10 mouse cellular contexts compared by ENCODE assay signal in the genomic region with DNA sequence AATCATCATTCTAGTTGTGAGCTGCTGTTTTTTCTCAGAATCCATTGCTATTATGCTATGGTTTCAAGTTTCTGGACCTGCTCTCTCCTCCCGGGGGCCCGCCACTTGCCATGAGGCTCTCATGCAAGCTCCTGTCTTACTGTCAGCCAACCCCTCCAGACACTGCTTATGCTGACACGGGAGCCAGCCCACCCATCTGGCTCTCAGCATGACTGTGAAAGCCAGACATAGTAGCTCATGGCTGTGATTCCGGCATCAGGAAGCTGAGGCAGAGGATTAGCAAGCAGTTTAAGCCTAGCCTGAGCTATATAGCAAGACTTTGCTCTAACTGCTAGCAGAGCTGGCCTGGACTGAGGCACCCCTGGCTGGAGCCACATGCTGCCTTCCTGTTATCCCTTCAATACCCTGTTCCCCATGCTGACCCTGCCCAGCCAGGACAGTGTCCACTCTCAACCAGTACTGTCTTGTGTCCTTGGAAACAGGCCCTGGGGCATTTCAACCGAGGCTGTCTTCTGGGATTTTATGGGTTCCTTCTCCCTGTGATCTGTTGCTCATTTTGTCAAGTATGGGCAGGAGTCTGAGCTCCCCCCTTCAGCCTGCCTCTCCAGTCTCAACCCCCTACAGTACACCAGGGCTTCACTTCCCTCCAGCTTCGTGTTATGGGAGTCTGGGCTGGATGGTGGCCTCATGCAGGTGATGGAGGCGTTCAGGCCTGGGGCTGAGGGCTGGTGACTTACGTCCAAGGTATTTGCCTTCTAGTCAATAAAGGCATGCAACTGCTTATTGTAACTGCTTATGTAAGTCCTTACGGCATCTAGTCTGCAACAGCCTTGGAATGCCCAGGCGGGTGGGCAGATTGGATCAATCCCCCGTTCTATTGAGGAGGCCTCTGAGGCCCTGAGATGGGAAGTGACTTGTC. TPM values are rescaled to one million over a fixed set of nuclear protein-coding genes. Genes with fewer than 3 reads are reported as not detected.
DNase-seq lines count a peak whose midpoint lies in the region; ATAC-seq and TF ChIP-seq lines count a peak whose summit lies in the region.
"Had no signal": no experiment of that assay in that cellular context is flagged by ENCODE, and none has a peak within 500 bp of the region (broad histone marks: within the 10 kb centered on the region; RNA-seq: fewer than 3 reads in every experiment).

No protein-coding gene starts in this region.

- no peaks in the 10 kb centered on the region for H3K9me3 ChIP-seq in heart, embryonic 14.5 days (ENCODE audit: control insufficient read depth, low read length)
- no peaks in the 10 kb centered on the region for H3K9me3 ChIP-seq in stomach, embryonic 16.5 days (replicated peaks; ENCODE audit: control insufficient read depth, low read length)
- H3K9me3 ChIP-seq in stomach, postnatal 0 days (ENCODE audit: control insufficient read depth, low read length): no peaks in the 10 kb centered on the region
- H3K9me3 ChIP-seq in forebrain, embryonic 14.5 days (replicated peaks; ENCODE audit: control insufficient read depth, low read length): no peaks in the 10 kb centered on the region
- H3K9me3 ChIP-seq in kidney, embryonic 14.5 days (ENCODE audit: control insufficient read depth, low read length): no peaks in the 10 kb centered on the region
- H3K9me3 ChIP-seq: neural tube, embryonic 15.5 days had no signal

- intact Hi-C loops in heart, postnatal 36 days (cut with DNase I): loop anchor here (2.0 kb wide), 1 partner anchor 37 kb away; a partner anchor contains a TSS

- TF ChIP-seq EP300 in stomach, postnatal 0 days (optimal IDR thresholded peaks at IDR 0.05): no peak

- ATAC-seq in heart, embryonic 14.5 days (ENCODE audit: insufficient number of reproducible peaks, insufficient read depth, low FRiP score, low read depth): no peak
- ATAC-seq in stomach, embryonic 16.5 days (ENCODE audit: insufficient read depth, low FRiP score): no peak
- no peak for ATAC-seq in stomach, postnatal 0 days (ENCODE audit: low FRiP score, low TSS enrichment)
- no peak; the same call in 1 of the 2 replicates for ATAC-seq in forebrain, embryonic 14.5 days
- no peak for ATAC-seq in kidney, embryonic 14.5 days (ENCODE audit: low FRiP score, low TSS enrichment)

- no peak for TF ChIP-seq CTCF in stomach, postnatal 0 days (IDR thresholded peaks at IDR 0.05; ENCODE audit: low read depth)

- H3K27ac ChIP-seq in heart, embryonic 14.5 days (replicated peaks in 1 of 2; ENCODE audit: control insufficient read depth in 1 of 2, insufficient read depth in 1 of 2, low read depth in 2 of 2, low read length in 2 of 2): no peak overlapping the region
- no peak overlapping the region for H3K27ac ChIP-seq in stomach, embryonic 16.5 days (ENCODE audit: low read length)
- no peak overlapping the region for H3K27ac ChIP-seq in stomach, postnatal 0 days (replicated peaks)
- no peak overlapping the region for H3K27ac ChIP-seq in forebrain, embryonic 14.5 days (ENCODE audit: low read depth, low read length)
- no peak overlapping the region for H3K27ac ChIP-seq in kidney, embryonic 14.5 days (ENCODE audit: low read depth, low read length)
- H3K27ac ChIP-seq: macrophage; neural tube, embryonic 15.5 days had no signal

- no peak for DNase-seq in heart, postnatal 36 days
- no peak for DNase-seq in stomach, postnatal 0 days (ENCODE audit: low spot score)
- DNase-seq in forebrain, embryonic 14.5 days (ENCODE audit: low spot score): peak; percentile 56
- DNase-seq in yolk sac, embryonic 10.5 days (ENCODE audit: low spot score): peak; percentile 30
- DNase-seq in c-Kit-positive CD71-positive TER-119-positive erythroid progenitor cells, embryonic 14.5 days (ENCODE audit: low spot score): no peak

- WGBS in heart, embryonic 14.5 days: 62% methylated on average over 11 of the region's 11 CpGs
- WGBS in stomach, embryonic 16.5 days: 69% methylated on average over 11 of the region's 11 CpGs
- 62% methylated on average over 11 of the region's 11 CpGs for WGBS in stomach, postnatal 0 days
- WGBS in forebrain, embryonic 14.5 days: 59% methylated on average over 11 of the region's 11 CpGs
- WGBS in kidney, embryonic 14.5 days: 48% methylated on average over 11 of the region's 11 CpGs

- no peaks in the 10 kb centered on the region for H3K36me3 ChIP-seq in heart, embryonic 14.5 days (ENCODE audit: control insufficient read depth, insufficient read depth, low read length)
- H3K36me3 ChIP-seq in stomach, embryonic 16.5 days (ENCODE audit: control insufficient read depth, insufficient read depth, low read length): no peaks in the 10 kb centered on the region
- H3K36me3 ChIP-seq in stomach, postnatal 0 days (ENCODE audit: control insufficient read depth, insufficient read depth, low read length): no peaks in the 10 kb centered on the region
- H3K36me3 ChIP-seq in forebrain, embryonic 14.5 days (ENCODE audit: control insufficient read depth, insufficient read depth, low read length): no peaks in the 10 kb centered on the region
- no peaks in the 10 kb centered on the region for H3K36me3 ChIP-seq in kidney, embryonic 14.5 days (ENCODE audit: control insufficient read depth, insufficient read depth, low read length)
- H3K36me3 ChIP-seq: neural tube, embryonic 15.5 days had no signal

- no peaks in the 10 kb centered on the region for H3K27me3 ChIP-seq in heart, embryonic 14.5 days (ENCODE audit: control insufficient read depth, insufficient read depth, low read length)
- H3K27me3 ChIP-seq in stomach, embryonic 16.5 days (ENCODE audit: control insufficient read depth, insufficient read depth, low read length): no peaks in the 10 kb centered on the region
- H3K27me3 ChIP-seq in stomach, postnatal 0 days (ENCODE audit: control insufficient read depth, insufficient read depth, low read length): no peaks in the 10 kb centered on the region
- H3K27me3 ChIP-seq in forebrain, embryonic 14.5 days (replicated peaks; ENCODE audit: control insufficient read depth, insufficient read depth, low read length): no peaks in the 10 kb centered on the region
- H3K27me3 ChIP-seq in kidney, embryonic 14.5 days (ENCODE audit: control insufficient read depth, insufficient read depth, low read length): no peaks in the 10 kb centered on the region
- H3K27me3 ChIP-seq: neural tube, embryonic 15.5 days had no signal

- H3K4me3 ChIP-seq in heart, embryonic 14.5 days (ENCODE audit: control insufficient read depth in 1 of 2, insufficient read depth in 1 of 2, low read depth in 1 of 2, low read length in 2 of 2): no peak overlapping the region
- H3K4me3 ChIP-seq in stomach, embryonic 16.5 days (replicated peaks; ENCODE audit: low read length): no peak overlapping the region
- H3K4me3 ChIP-seq in stomach, postnatal 0 days (ENCODE audit: low read depth, low read length): no peak overlapping the region
- H3K4me3 ChIP-seq in forebrain, embryonic 14.5 days (ENCODE audit: low read depth, low read length): no peak overlapping the region
- H3K4me3 ChIP-seq in kidney, embryonic 14.5 days (ENCODE audit: low read length): no peak overlapping the region
- H3K4me3 ChIP-seq: neural tube, embryonic 15.5 days had no signal

- peak overlapping the region; percentile 2; the same call in 1 of the 2 replicates for H3K9ac ChIP-seq in heart, embryonic 14.5 days (ENCODE audit: low read length)
- H3K9ac ChIP-seq in stomach, embryonic 16.5 days (ENCODE audit: low read length): peak overlapping the region; percentile 43; the same call in 1 of the 2 replicates
- H3K9ac ChIP-seq in stomach, postnatal 0 days (ENCODE audit: low read length): no peak overlapping the region
- no peak overlapping the region for H3K9ac ChIP-seq in forebrain, embryonic 14.5 days (ENCODE audit: low read length)
- H3K9ac ChIP-seq in kidney, embryonic 14.5 days (ENCODE audit: low read depth, low read length): no peak overlapping the region
- H3K9ac ChIP-seq: neural tube, embryonic 15.5 days had no signal

- no peak overlapping the region for H3K4me2 ChIP-seq in heart, embryonic 14.5 days (ENCODE audit: low read length)
- H3K4me2 ChIP-seq in stomach, embryonic 16.5 days (ENCODE audit: low read depth, low read length): no peak overlapping the region
- H3K4me2 ChIP-seq in stomach, postnatal 0 days (replicated peaks; ENCODE audit: low read depth): no peak overlapping the region
- no peak overlapping the region for H3K4me2 ChIP-seq in forebrain, embryonic 14.5 days (ENCODE audit: low read length)
- H3K4me2 ChIP-seq in kidney, embryonic 14.5 days (replicated peaks; ENCODE audit: low read depth, low read length): no peak overlapping the region
- H3K4me2 ChIP-seq: neural tube, embryonic 15.5 days had no signal

- peaks cover 59 to 61% of the 10 kb centered on the region in 2 experiments for H3K4me1 ChIP-seq in heart, embryonic 14.5 days (ENCODE audit: control insufficient read depth in 2 of 2, insufficient read depth in 2 of 2, low read length in 2 of 2)
- peaks cover 13% of the 10 kb centered on the region for H3K4me1 ChIP-seq in stomach, embryonic 16.5 days (ENCODE audit: control insufficient read depth, insufficient read depth, low read length)
- H3K4me1 ChIP-seq in stomach, postnatal 0 days (replicated peaks; ENCODE audit: control insufficient read depth, insufficient read depth): 0 out of 2 replicates have a peak, but pooled peaks cover 5% of the 10 kb centered on the region
- H3K4me1 ChIP-seq in forebrain, embryonic 14.5 days (ENCODE audit: control insufficient read depth, insufficient read depth, low read length): no peaks in the 10 kb centered on the region
- H3K4me1 ChIP-seq in kidney, embryonic 14.5 days (ENCODE audit: control insufficient read depth, insufficient read depth, low read length): peaks cover 8% of the 10 kb centered on the region

RNA-seq across cellular contexts. Expression of a gene that starts 37.0 kb away (rescaled TPM):
- polyA plus RNA-seq in heart, embryonic 14.5 days (2014; fragmentation: Nextera tagmentation; extraction: Ambion mirVana): 17.9 and 25.2 TPM in 2 replicates
- 100 to 1,000 TPM; 111 to 120 TPM for total RNA-seq in heart, postnatal 36 days (2021)
- polyA plus RNA-seq in stomach, embryonic 16.5 days (2015; fragmentation: Nextera tagmentation; extraction: Ambion mirVana): 8.7 and 9.5 TPM in 2 replicates
- polyA plus RNA-seq in stomach, postnatal 0 days (2015; fragmentation: Nextera tagmentation; extraction: Ambion mirVana): 17.6 and 20.8 TPM in 2 replicates
- polyA plus RNA-seq in forebrain, embryonic 14.5 days (2014; fragmentation: Nextera tagmentation; extraction: Ambion mirVana): 3.9 and 4.1 TPM in 2 replicates
- 11.3 and 13.6 TPM in 2 replicates for polyA plus RNA-seq in kidney, embryonic 14.5 days (2014; fragmentation: Nextera tagmentation; extraction: Ambion mirVana)

RNA-seq across cellular contexts. Expression of a gene that starts 54.5 kb away (rescaled TPM):
- polyA plus RNA-seq in heart, embryonic 14.5 days (2014; fragmentation: Nextera tagmentation; extraction: Ambion mirVana): 12.3 and 13.5 TPM in 2 replicates
- total RNA-seq in heart, postnatal 36 days (2021): 10 to 100 TPM in 1 of 2 experiments, 1 to 10 TPM in 1; 6.9 to 16.0 TPM
- polyA plus RNA-seq in stomach, embryonic 16.5 days (2015; fragmentation: Nextera tagmentation; extraction: Ambion mirVana): 12.3 and 13.8 TPM in 2 replicates
- 6.2 TPM in 2 replicates for polyA plus RNA-seq in stomach, postnatal 0 days (2015; fragmentation: Nextera tagmentation; extraction: Ambion mirVana)
- 2.4 and 3.5 TPM in 2 replicates for polyA plus RNA-seq in forebrain, embryonic 14.5 days (2014; fragmentation: Nextera tagmentation; extraction: Ambion mirVana)
- polyA plus RNA-seq in kidney, embryonic 14.5 days (2014; fragmentation: Nextera tagmentation; extraction: Ambion mirVana): 10.7 and 11.4 TPM in 2 replicates

Comparison
In these comparisons a context has a peak if more than half of its experiments do, and no peak if none do; other contexts are left out.
1. H3K9ac ChIP-seq: peak in heart, embryonic 14.5 days (single experiment) and stomach, embryonic 16.5 days (single experiment); none in stomach, postnatal 0 days (single experiment), forebrain, embryonic 14.5 days (single experiment) and kidney, embryonic 14.5 days (single experiment).
2. DNase-seq: peak in forebrain, embryonic 14.5 days (single experiment) and yolk sac, embryonic 10.5 days (single experiment); none in heart, postnatal 36 days (0 of 2), stomach, postnatal 0 days (single experiment) and c-Kit-positive CD71-positive TER-119-positive erythroid progenitor cells, embryonic 14.5 days (single experiment).